Mouse (Mus musculus): ENCODE results near the gene Trpm7. TPM values are rescaled to one million over a fixed set of nuclear protein-coding genes. Genes with fewer than 3 reads are reported as not detected.
"Not testable (repeated sequence)": the region's sequence is repeated elsewhere in the genome, so short reads cannot be mapped to it uniquely, and the experiment has no call there.

The Trpm7 gene
- polyA plus RNA-seq, 1 experiment from 2014 or later, result 43.7 TPM

- ATAC-seq (replicated peaks; ENCODE audit: low FRiP score, low TSS enrichment, low read depth) (no peak), DNase-seq (ENCODE audit: low spot score) (no peak)
- Histone ChIP-seq H3K9me3 (ENCODE audit: control insufficient read depth, low read length) (no peaks in the 10 kb centered on the region), H3K27me3 (replicated peaks; ENCODE audit: control insufficient read depth, insufficient read depth, low read length) (no peaks in the 10 kb centered on the region), H3K27ac (ENCODE audit: low read depth) (no peak overlapping the region), H3K36me3 (ENCODE audit: control insufficient read depth, insufficient read depth, low read length) (peaks cover 20% of the 10 kb centered on the region), H3K4me1 (replicated peaks; ENCODE audit: control insufficient read depth, insufficient read depth, low read length) (no peaks in the 10 kb centered on the region; the same call in 1 of the 2 replicates), H3K9ac (ENCODE audit: low read length) (no peak overlapping the region), H3K4me2 (ENCODE audit: low read length) (no peak overlapping the region), H3K4me3 (ENCODE audit: low read depth, low read length) (no peak overlapping the region)
- WGBS, result 66% methylated on average over 7 of the region's 7 CpGs
Measured at GRCm38 (mm10) chr2:126892316-126892715, 16.3 kb upstream of the Trpm7 start.

- peaks cover 20% of the 10 kb centered on the region for H3K36me3 ChIP-seq (ENCODE audit: control insufficient read depth, insufficient read depth, low read length)
- no peak overlapping the region for H3K27ac ChIP-seq (ENCODE audit: low read depth)
- H3K4me2 ChIP-seq (ENCODE audit: low read length), result no peak overlapping the region
- H3K27me3 ChIP-seq (replicated peaks; ENCODE audit: control insufficient read depth, insufficient read depth, low read length), result no peaks in the 10 kb centered on the region
- H3K4me1 ChIP-seq (replicated peaks; ENCODE audit: control insufficient read depth, insufficient read depth, low read length), result no peaks in the 10 kb centered on the region; the same call in 1 of the 2 replicates
- H3K9ac ChIP-seq (ENCODE audit: low read length), result no peak overlapping the region
- no peak for ATAC-seq (replicated peaks; ENCODE audit: low FRiP score, low TSS enrichment, low read depth)
- no peak for DNase-seq (ENCODE audit: low spot score)
- H3K4me3 ChIP-seq (ENCODE audit: low read depth, low read length), result no peak overlapping the region
- H3K9me3 ChIP-seq (ENCODE audit: control insufficient read depth, low read length), result no peaks in the 10 kb centered on the region
Measured at GRCm38 (mm10) chr2:126891743-126892142, 15.7 kb upstream of the Trpm7 start.

GRCm38 (mm10) chr2:126887141-126887540 is 11.1 kb upstream of the Trpm7 start:
- WGBS, result 38% methylated on average over 3 of the region's 3 CpGs
- Histone ChIP-seq H3K36me3 (ENCODE audit: control insufficient read depth, insufficient read depth, low read length) (0 out of 2 replicates have a peak, but pooled peaks cover under 1% of the 10 kb centered on the region), H3K27ac (ENCODE audit: low read depth) (no peak overlapping the region), H3K4me3 (ENCODE audit: low read depth, low read length) (no peak overlapping the region), H3K4me1 (replicated peaks; ENCODE audit: control insufficient read depth, insufficient read depth, low read length) (no peaks in the 10 kb centered on the region; the same call in 1 of the 2 replicates), H3K9me3 (ENCODE audit: control insufficient read depth, low read length) (no peaks in the 10 kb centered on the region), H3K4me2 (ENCODE audit: low read length) (no peak overlapping the region), H3K9ac (ENCODE audit: low read length) (no peak overlapping the region), H3K27me3 (replicated peaks; ENCODE audit: control insufficient read depth, insufficient read depth, low read length) (no peaks in the 10 kb centered on the region)
- no peak for DNase-seq (ENCODE audit: low spot score)
- ATAC-seq (replicated peaks; ENCODE audit: low FRiP score, low TSS enrichment, low read depth), result no peak

- H3K36me3 ChIP-seq (ENCODE audit: control insufficient read depth, insufficient read depth, low read length), result no peaks in the 10 kb centered on the region
- 59% methylated on average over 2 of the region's 2 CpGs for WGBS
- H3K27me3 ChIP-seq (replicated peaks; ENCODE audit: control insufficient read depth, insufficient read depth, low read length), result no peaks in the 10 kb centered on the region
- no peaks in the 10 kb centered on the region for H3K9me3 ChIP-seq (ENCODE audit: control insufficient read depth, low read length)
- ATAC-seq (replicated peaks; ENCODE audit: low FRiP score, low TSS enrichment, low read depth) (no peak), DNase-seq (ENCODE audit: low spot score) (no peak)
- H3K27ac ChIP-seq (ENCODE audit: low read depth), result no peak overlapping the region
- H3K4me3 ChIP-seq (ENCODE audit: low read depth, low read length), result no peak overlapping the region
- no peaks in the 10 kb centered on the region; the same call in 1 of the 2 replicates for H3K4me1 ChIP-seq (replicated peaks; ENCODE audit: control insufficient read depth, insufficient read depth, low read length)
- no peak overlapping the region for H3K4me2 ChIP-seq (ENCODE audit: low read length)
- H3K9ac ChIP-seq (ENCODE audit: low read length), result no peak overlapping the region
Measured at GRCm38 (mm10) chr2:126885871-126886270, 9.8 kb upstream of the Trpm7 start.

- H3K27me3 ChIP-seq (replicated peaks; ENCODE audit: control insufficient read depth, insufficient read depth, low read length); H3K4me2 ChIP-seq (ENCODE audit: low read length); H3K36me3 ChIP-seq (ENCODE audit: control insufficient read depth, insufficient read depth, low read length); H3K4me3 ChIP-seq (ENCODE audit: low read depth, low read length); H3K4me1 ChIP-seq (replicated peaks; ENCODE audit: control insufficient read depth, insufficient read depth, low read length); ATAC-seq (replicated peaks; ENCODE audit: low FRiP score, low TSS enrichment, low read depth); H3K27ac ChIP-seq (ENCODE audit: low read depth); H3K9ac ChIP-seq (ENCODE audit: low read length); H3K9me3 ChIP-seq (ENCODE audit: control insufficient read depth, low read length); DNase-seq (ENCODE audit: low spot score): not testable (repeated sequence)
- WGBS, result 55% methylated on average over 2 of the region's 2 CpGs
Measured at GRCm38 (mm10) chr2:126882711-126883110, 6.7 kb upstream of the Trpm7 start.

- no peak for ATAC-seq (replicated peaks; ENCODE audit: low FRiP score, low TSS enrichment, low read depth)
- H3K4me2 ChIP-seq (ENCODE audit: low read length), result no peak overlapping the region
- H3K36me3 ChIP-seq (ENCODE audit: control insufficient read depth, insufficient read depth, low read length), result no peaks in the 10 kb centered on the region
- peaks cover 6% of the 10 kb centered on the region; the same call in 1 of the 2 replicates for H3K4me1 ChIP-seq (replicated peaks; ENCODE audit: control insufficient read depth, insufficient read depth, low read length)
- H3K27me3 ChIP-seq (replicated peaks; ENCODE audit: control insufficient read depth, insufficient read depth, low read length), result no peaks in the 10 kb centered on the region
- WGBS, result 94% methylated on average over 1 of the region's 1 CpGs
- no peak overlapping the region for H3K27ac ChIP-seq (ENCODE audit: low read depth)
- no peak overlapping the region for H3K9ac ChIP-seq (ENCODE audit: low read length)
- no peaks in the 10 kb centered on the region for H3K9me3 ChIP-seq (ENCODE audit: control insufficient read depth, low read length)
- no peak overlapping the region for H3K4me3 ChIP-seq (ENCODE audit: low read depth, low read length)
- no peak for DNase-seq (ENCODE audit: low spot score)
Measured at GRCm38 (mm10) chr2:126877991-126878390, 2.0 kb upstream of the Trpm7 start.

GRCm38 (mm10) chr2:126875516-126875835 is 554 bp downstream of the Trpm7 start:
- peak overlapping the region; percentile 80 for H3K4me3 ChIP-seq (ENCODE audit: low read depth, low read length)
- H3K36me3 ChIP-seq (ENCODE audit: control insufficient read depth, insufficient read depth, low read length), result no peaks in the 10 kb centered on the region
- ATAC-seq (replicated peaks; ENCODE audit: low FRiP score, low TSS enrichment, low read depth) (peak; percentile 50), DNase-seq (ENCODE audit: low spot score) (peak; percentile 85)
- H3K27me3 ChIP-seq (replicated peaks; ENCODE audit: control insufficient read depth, insufficient read depth, low read length), result no peaks in the 10 kb centered on the region
- no peaks in the 10 kb centered on the region for H3K9me3 ChIP-seq (ENCODE audit: control insufficient read depth, low read length)
- H3K27ac ChIP-seq (ENCODE audit: low read depth), result peak overlapping the region; percentile 98
- H3K4me1 ChIP-seq (replicated peaks; ENCODE audit: control insufficient read depth, insufficient read depth, low read length), result peaks cover 6% of the 10 kb centered on the region; the same call in 1 of the 2 replicates
- peak overlapping the region; percentile 90 for H3K9ac ChIP-seq (ENCODE audit: low read length)
- peak overlapping the region; percentile 68 for H3K4me2 ChIP-seq (ENCODE audit: low read length)
- under 1% methylated on average over 18 of the region's 18 CpGs for WGBS

GRCm38 (mm10) chr2:126874809-126875515 is 1.1 kb downstream of the Trpm7 start:
- Histone ChIP-seq H3K9me3 (ENCODE audit: control insufficient read depth, low read length) (no peaks in the 10 kb centered on the region), H3K36me3 (ENCODE audit: control insufficient read depth, insufficient read depth, low read length) (no peaks in the 10 kb centered on the region), H3K27me3 (replicated peaks; ENCODE audit: control insufficient read depth, insufficient read depth, low read length) (no peaks in the 10 kb centered on the region), H3K9ac (ENCODE audit: low read length) (peak overlapping the region; percentile 90), H3K4me2 (ENCODE audit: low read length) (peak overlapping the region; percentile 68), H3K27ac (ENCODE audit: low read depth) (peak overlapping the region; percentile 98), H3K4me1 (replicated peaks; ENCODE audit: control insufficient read depth, insufficient read depth, low read length) (peaks cover 6% of the 10 kb centered on the region; the same call in 1 of the 2 replicates), H3K4me3 (ENCODE audit: low read depth, low read length) (peak overlapping the region; percentile 80)
- 26% methylated on average over 13 of the region's 13 CpGs for WGBS
- no peak for ATAC-seq (replicated peaks; ENCODE audit: low FRiP score, low TSS enrichment, low read depth)
- DNase-seq (ENCODE audit: low spot score), result no peak

- ATAC-seq (replicated peaks; ENCODE audit: low FRiP score, low TSS enrichment, low read depth) (no peak), DNase-seq (ENCODE audit: low spot score) (no peak)
- H3K27ac ChIP-seq (ENCODE audit: low read depth), result no peak overlapping the region
- no peaks in the 10 kb centered on the region for H3K27me3 ChIP-seq (replicated peaks; ENCODE audit: control insufficient read depth, insufficient read depth, low read length)
- no peak overlapping the region for H3K4me3 ChIP-seq (ENCODE audit: low read depth, low read length)
- H3K4me2 ChIP-seq (ENCODE audit: low read length), result no peak overlapping the region
- WGBS, result 45% methylated on average over 1 of the region's 1 CpGs
- no peak overlapping the region for H3K9ac ChIP-seq (ENCODE audit: low read length)
- H3K4me1 ChIP-seq (replicated peaks; ENCODE audit: control insufficient read depth, insufficient read depth, low read length), result no peaks in the 10 kb centered on the region
- no peaks in the 10 kb centered on the region for H3K36me3 ChIP-seq (ENCODE audit: control insufficient read depth, insufficient read depth, low read length)
- H3K9me3 ChIP-seq (ENCODE audit: control insufficient read depth, low read length), result no peaks in the 10 kb centered on the region
Measured at GRCm38 (mm10) chr2:126866301-126866700, 9.7 kb downstream of the Trpm7 start.
